Mouse (Mus musculus) ovary, postnatal 36 days (tissue): ENCODE data around the gene Tmem185b.

ENCODE experiments used
- DNase-seq: peaks from one replicate; pipeline ENCODE4 v3.0.0; 2022; ENCODE audit warnings: low spot score, mixed read lengths

Tmem185b gene

DNA sequence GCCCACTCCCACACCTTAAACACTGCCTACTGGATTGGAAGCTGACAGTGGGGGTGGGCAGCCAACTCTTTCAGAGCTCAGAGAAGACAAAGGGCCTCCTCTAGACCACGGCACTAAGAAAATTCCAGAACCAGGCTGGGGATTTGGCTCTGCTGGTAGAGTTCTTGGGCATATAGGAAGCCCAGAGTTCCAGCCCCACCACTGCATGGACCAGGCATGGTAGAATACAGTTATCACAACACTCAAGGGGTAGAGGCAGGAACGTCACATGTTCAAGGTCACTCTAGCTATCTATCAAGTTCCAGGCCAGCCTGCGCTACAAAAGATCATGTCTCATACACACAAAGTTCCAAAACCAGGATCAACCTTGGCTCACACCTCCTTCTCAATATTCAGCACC is 22.8 kb upstream of the Tmem185b start:
- no peak for DNase-seq

DNA sequence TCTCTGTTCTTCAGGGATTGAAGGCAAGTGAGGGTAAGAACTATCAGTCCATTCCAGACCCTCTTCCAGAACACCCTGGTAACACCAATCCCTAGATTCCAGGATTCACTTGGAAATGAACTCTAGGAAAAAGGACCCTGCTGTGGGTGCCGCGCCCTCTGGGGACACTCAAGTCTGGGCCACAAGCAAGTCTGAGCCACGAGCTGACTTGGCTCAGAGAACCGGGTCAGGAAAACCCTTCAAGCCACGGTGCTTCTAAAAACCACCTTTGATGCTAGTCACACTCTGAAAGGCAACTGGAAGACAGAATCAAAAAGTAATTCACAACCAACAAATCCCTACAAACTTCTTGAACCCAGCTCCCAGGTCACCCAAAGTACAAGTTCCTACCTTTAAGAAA is 22.2 kb upstream of the Tmem185b start:
- DNase-seq = no peak

- DNase-seq = peak; percentile 95
Measured at GRCm38 (mm10) chr1:119504260-119505062, 21.5 kb upstream of the Tmem185b start, which contains the start of gene Ralb. TSS of gene Ralb (minus strand) at chr1:119504794.

DNA sequence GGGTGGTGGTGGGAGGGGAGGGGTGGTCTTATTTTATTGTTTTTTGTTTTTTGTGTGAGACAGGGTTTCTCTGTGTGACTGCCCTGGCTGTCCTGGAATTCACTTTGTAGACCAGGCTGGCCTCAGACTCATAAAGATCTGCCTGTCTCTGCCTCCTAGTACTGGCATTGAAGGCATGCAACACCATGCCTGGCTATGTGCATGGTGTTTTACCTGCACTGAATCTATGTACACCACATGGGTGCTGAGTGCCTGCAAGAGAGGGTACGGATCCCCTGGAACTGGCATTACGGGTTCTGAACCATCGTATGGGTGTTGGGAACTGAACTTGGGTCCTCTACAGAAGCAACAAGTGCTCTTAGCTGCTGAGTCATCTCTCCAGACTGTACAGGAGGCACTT is 20.0 kb upstream of the Tmem185b start:
- DNase-seq = no peak

DNA sequence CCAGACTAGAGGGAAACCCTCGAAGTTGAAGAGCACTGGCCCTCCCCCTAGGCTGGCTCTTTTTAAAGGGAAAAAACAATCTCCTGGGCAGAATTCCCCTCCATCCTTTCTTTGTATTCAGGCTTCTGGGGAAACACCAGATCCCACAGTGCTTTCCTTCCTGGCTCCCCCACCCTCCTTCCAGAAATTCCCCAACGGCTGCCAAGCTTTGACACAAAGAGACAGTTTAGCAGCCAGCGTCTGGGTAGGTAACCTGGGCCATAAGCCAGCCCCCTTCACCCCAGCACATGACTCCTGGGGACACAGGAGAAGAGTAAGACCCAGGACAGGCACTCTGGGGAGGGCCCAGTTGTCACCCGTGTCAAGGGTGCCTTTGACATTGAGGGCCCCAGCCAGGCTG is 17.4 kb upstream of the Tmem185b start:
- DNase-seq = no peak

DNA sequence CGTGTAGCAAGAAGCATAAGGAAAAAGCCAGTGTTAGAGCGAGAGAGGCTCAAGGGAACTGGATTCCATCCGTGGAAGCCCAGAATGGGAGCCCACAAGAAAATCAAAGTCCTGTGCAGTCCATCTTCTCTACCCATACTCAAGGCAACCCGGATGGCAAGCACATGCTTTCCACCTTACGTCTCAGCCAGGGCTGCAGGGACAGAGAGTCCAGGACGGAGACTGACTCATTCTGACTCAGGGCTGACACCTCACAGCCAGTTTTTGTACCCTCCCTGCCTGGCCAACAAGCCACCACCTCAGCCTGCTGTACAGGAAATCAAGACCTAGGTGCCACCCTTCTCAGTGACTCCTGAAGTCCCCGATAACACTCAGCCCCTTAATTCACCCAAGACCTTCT is 16.5 kb upstream of the Tmem185b start:
- DNase-seq = no peak

DNA sequence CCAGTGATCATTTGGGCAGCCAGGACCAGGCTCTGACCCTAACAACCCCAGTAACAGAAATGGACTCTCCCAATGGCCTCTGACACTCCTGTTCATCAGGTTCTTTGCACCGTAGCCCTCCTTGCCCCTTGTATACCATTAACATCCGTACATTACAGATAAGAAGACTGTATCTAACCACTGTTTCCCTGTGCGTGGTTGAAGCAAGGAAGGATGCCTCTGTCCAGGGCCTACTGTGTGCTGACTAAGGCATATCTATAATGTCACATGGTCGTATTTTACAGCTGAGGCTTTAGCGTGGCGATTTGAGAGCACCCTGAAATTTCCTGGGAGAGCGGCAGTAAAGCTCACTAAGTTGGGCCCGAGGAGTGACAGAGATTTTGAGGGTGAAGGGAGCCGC is 15.6 kb upstream of the Tmem185b start:
- no peak for DNase-seq

DNA sequence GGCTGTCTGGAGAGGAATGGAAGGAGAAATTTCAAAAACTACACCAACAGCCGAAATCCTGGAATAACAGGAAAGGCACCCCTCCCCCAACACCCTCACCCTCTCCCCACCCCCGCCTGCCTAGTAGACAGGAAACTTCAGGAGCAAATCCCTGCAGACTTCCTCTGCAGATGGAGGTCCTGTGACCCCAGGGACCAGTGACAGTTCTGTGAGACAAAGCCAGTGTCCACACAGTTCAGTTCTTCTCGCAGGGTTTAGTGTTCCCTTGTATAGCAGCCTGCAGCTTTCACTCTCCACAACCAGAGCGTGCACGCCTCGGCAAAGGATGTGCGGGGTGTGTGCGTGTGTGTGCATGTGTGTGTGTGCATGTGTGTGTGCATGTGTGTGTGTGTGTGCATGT is 15.1 kb upstream of the Tmem185b start:
- no peak for DNase-seq

DNA sequence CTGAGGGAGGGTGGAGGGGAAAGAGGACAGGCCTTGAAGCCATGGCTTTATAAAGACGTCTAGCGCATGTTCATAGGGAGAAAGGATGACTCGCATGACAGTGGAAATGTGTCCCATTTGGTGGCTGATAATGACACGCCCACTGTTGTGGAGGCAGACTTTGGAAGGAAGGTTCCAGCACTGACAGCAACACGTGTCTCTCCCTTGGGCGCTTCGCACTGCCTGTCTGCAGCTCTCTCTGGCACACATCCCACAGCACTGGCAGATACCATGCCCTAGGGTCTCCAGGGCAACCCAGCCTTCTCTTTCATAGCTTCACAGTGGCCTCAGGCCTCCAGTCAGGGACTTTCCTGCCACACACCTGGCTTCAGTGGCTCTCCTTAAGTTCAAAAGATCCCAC is 7.9 kb upstream of the Tmem185b start:
- DNase-seq = no peak

DNA sequence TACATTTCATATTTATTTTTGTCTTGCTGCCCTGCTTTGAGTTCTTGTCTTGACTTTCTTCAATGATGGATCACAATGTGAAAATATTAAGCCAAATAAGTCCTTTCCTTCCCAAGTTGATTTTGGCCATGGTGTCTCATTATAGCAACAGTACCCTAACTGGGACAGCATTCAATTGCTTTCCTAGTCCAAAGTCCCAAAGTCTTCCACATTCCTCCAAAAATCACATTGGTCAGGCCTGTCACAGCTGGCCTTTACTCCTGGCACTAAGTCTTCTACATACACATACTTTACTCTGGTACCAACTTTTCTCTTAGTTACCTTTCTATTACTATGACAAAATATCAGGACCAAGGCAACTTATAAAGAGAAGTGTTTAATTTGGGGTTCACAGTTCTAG is 7.2 kb upstream of the Tmem185b start:
- DNase-seq = no peak

GRCm38 (mm10) chr1:119519286-119519685 is 6.7 kb upstream of the Tmem185b start:
- no peak for DNase-seq

DNA sequence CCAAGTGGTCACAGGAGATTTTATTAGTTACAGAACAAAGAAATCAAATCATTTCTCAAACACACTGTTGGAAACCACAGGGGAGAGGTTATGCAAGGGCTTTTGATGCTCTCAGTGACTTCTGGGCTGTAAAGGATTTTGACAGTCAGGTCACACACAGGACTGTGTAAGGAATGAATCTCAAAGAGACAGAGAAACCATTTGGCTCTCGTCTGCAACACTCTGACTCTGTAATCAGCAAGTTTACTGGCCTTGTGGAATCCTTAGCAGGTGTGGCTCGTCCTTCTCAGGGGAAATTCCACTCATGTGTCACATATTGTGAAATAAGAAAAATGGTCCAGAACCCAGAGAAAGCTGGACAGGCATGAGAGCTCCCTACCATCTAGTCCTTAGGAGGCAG is 4.9 kb upstream of the Tmem185b start:
- DNase-seq = no peak

GRCm38 (mm10) chr1:119521681-119522080 is 4.3 kb upstream of the Tmem185b start:
- no peak for DNase-seq

DNA sequence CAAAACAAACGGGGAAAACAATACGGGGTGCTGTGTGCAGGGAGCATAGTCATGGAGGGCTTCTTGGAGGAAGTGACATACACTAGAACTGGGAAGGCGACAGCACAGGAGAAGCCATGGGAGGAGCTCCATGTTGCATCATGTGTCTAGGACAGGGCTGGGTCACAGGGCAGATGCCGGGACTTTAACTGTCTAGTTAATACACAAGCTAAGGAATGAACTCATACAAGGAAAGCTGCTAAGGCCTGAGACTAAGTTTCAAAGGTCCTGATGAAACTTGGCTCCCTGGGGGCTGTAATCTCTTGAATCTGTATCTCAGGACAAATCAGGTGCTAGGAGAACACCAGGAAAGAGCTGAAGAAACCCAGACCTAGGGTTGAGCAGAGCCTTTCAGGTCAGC is 3.2 kb upstream of the Tmem185b start:
- no peak for DNase-seq

DNA sequence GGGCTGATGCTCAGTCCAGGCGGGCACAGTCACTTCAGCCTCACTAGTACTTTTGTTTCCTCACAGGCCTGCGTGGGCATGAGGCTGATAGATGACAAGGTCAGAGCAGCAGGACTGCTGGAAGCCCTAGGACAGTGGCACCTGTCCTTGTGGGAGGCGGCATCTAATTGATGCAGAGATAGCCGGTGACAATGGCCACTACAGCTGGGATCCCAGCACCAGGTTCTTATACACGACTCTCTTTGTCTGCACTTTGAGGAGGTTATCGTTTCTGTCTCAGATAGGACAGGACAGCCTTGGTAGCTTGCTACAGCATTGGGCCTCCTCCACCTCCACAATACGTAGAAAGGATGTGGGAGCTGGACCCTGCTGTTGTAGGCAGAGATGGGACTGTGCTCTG is 2.6 kb upstream of the Tmem185b start:
- no peak for DNase-seq

GRCm38 (mm10) chr1:119523826-119524225 is 2.1 kb upstream of the Tmem185b start:
- no peak for DNase-seq

- no peak for DNase-seq
Measured at GRCm38 (mm10) chr1:119525004-119525444, 936 bp upstream of the Tmem185b start.

DNA sequence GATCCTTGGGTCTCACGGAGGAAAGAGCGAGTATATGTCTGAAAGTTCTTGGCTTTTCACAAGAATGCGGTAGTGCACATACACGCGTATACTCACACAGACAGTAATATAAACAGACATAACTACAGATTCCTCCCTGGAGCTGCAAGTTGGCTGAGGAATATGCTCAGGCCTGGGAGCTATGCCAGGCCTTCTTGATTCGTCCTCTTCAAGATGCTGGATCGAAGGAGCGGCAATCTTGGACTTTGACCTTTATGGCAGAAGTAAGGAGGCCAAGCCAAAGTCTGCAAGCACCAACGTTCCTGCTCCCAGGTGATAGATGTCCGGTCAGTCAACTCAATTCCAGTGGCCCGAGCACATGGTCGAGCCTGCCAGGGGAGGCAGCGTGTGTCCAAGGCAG is 5.0 kb downstream of the Tmem185b start:
- no peak for DNase-seq

GRCm38 (mm10) chr1:119532165-119532564 is 6.2 kb downstream of the Tmem185b start:
- no peak for DNase-seq

DNA sequence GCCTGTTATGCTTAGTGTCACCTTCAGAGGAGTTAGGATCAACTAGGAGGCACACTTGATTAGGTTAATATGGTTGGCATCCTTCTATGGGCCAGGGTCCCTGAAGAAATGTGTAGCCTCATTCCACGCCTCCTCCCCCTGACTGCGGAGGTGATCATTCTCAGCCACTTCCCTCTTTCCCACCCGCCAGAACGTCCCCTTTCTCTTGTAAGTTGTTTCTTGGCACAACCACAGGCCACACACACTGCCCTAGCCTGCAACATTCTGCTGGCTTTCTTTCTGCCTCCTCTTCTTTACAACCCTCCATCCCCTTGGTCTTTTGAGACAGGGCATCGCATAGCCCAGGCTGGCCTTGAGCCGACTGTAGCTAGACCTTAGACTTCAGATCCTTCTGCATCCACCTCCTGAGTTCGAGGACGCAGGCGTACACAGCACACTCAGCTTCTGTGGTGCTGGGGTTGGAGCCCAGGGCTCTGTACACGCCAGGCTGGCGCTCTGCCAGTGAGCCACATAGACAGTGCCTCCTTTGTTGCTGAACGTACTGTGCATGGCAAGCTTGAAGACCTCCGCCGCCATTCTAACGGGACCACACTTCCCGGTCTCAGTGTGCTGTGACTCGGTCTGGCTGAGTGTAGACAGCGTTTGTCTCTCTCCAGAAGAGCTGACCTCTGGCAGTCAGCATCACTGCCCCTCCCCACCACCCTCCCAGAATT is 7.3 kb downstream of the Tmem185b start:
- DNase-seq = no peak

- DNase-seq = no peak
Measured at GRCm38 (mm10) chr1:119534341-119534740, 8.4 kb downstream of the Tmem185b start.

DNA sequence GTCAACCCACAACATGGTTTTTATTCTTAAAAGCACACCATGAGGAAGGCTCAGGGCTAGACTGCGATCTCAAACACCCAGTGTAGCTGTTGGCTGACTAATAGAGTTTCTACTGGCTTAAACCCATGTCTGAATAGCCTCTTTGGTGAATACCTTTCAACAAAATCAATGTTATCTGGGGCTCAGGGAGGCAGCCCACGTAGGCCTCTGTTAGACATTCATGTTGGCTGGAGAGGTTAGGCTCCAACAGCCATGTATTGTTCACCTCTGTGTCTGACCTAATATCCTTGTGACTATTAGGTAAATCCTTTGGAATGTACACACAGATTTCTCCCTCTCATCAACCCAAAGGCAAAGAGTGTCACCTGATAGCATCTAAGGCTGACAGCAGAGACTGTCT is 10.2 kb downstream of the Tmem185b start:
- no peak for DNase-seq

DNA sequence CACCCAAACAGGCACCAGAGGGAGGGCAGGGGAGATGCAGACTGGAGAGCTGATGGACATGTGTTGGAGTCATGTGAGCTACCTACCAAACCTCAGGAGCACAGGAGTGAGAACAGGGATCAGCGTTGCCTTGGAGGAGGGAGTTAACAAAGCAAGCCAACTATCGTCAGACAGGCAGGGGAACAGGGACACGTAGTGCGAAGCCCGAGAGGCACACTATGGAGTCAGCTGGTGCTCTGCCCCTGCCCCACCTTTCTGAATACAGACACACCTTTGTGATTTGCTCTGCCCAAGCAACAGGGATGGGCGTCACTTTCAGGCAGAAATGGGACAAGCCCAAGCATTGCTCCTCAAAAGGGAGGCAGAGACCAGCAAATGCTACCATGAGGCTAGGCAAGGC is 11.7 kb downstream of the Tmem185b start:
- DNase-seq = no peak

GRCm38 (mm10) chr1:119539252-119539651 is 13.3 kb downstream of the Tmem185b start:
- no peak for DNase-seq
